Mouse (Mus musculus) limb, embryonic 14.5 days (tissue): ENCODE data around the gene Acrbp. TPM values are rescaled to one million over a fixed set of nuclear protein-coding genes. Genes with fewer than 3 reads are reported as not detected.
"Not testable (repeated sequence)": the region's sequence is repeated elsewhere in the genome, so short reads cannot be mapped to it uniquely, and the experiment has no call there.

Experiments
- ATAC-seq: fragments of 200-750 bp; cut with Nextera tagmentation; 2 replicates; pipeline ENCODE4 v1.8.0; 2017; ENCODE audit warnings: low read depth, moderate number of reproducible peaks, moderate TSS enrichment; ENCODE audit not compliant: low FRiP score
- DNase-seq: peaks from one replicate; pipeline ENCODE4 v3.0.0-alpha.2; 2015; ENCODE audit warnings: low spot score
- H3K27ac ChIP-seq: fragments of 300-500 bp; sonication (generic); replicated peaks from 2 replicates; pipeline ENCODE4 v1.5.1; 2014; ENCODE audit warnings: low read depth, mild to moderate bottlenecking, low read length, moderate library complexity, mixed read lengths
- H3K27me3 ChIP-seq: fragments of 300-500 bp; sonication (generic); 2 replicates; pipeline ENCODE4 v1.6.1; 2014; ENCODE audit warnings: low read length, mixed read lengths; ENCODE audit not compliant: control insufficient read depth, insufficient read depth
- H3K36me3 ChIP-seq: fragments of 300-500 bp; sonication (generic); 2 replicates; pipeline ENCODE4 v1.6.1; 2014; ENCODE audit warnings: mild to moderate bottlenecking, low read length, moderate library complexity, mixed read lengths; ENCODE audit not compliant: control insufficient read depth, insufficient read depth
- H3K4me1 ChIP-seq: fragments of 300-500 bp; sonication (generic); 2 replicates; pipeline ENCODE4 v1.6.1; 2014; ENCODE audit warnings: antibody characterized with exemption, low read length, mixed read lengths; ENCODE audit not compliant: control insufficient read depth, insufficient read depth
- H3K4me2 ChIP-seq: fragments of 300-500 bp; sonication (generic); replicated peaks from 2 replicates; pipeline ENCODE4 v1.6.1; 2014; ENCODE audit warnings: low read depth, mild to moderate bottlenecking, low read length, moderate library complexity; ENCODE audit not compliant: severe bottlenecking
- H3K4me3 ChIP-seq: fragments of 300-500 bp; sonication (generic); replicated peaks from 2 replicates; pipeline ENCODE4 v1.5.1; 2014; ENCODE audit warnings: low read length
- H3K9ac ChIP-seq: fragments of 300-500 bp; sonication (generic); 2 replicates; pipeline ENCODE4 v1.6.1; 2014; ENCODE audit warnings: mild to moderate bottlenecking, low read depth, low read length, moderate library complexity; ENCODE audit not compliant: severe bottlenecking
- H3K9me3 ChIP-seq: fragments of 300-500 bp; sonication (generic); 2 replicates; pipeline ENCODE4 v1.6.1; 2016; ENCODE audit warnings: low read length; ENCODE audit not compliant: control insufficient read depth
- POLR2A ChIP-seq: fragments of 200-500 bp; IDR thresholded peaks from 2 replicates; pipeline ENCODE4 v1.8.0; 2012; ENCODE audit warnings: inconsistent platforms, mild to moderate bottlenecking, moderate library complexity, borderline replicate concordance; ENCODE audit not compliant: insufficient read depth, insufficient read length; ENCODE audit errors: extremely low read depth
- WGBS: fragments of 180-500 bp; shearing (Covaris S2); extraction: QIAGEN DNeasy Blood & Tissue Kit; methylation state at CpG from one replicate; pipeline ENCODE4 v1.1.7; 2014; 5-methylcytosine and 5-hydroxymethylcytosine counted together
- polyA plus RNA-seq, 2 experiments: library from polyadenylated mRNA; depleted of rRNA in 1 of 2; stranded (reverse) in 1 of 2; unstranded in 1 of 2; fragments of >200 nt; fragmentation: Nextera tagmentation in 1 of 2; extraction: Ambion mirVana in 1 of 2; gene quantifications; 2 replicates each; pipeline versions ENCODE4 v1.2.1 to v1.2.3; 2012 to 2014

Acrbp gene
- polyA plus RNA-seq, 2 experiments, result 9.4 to 28.9 TPM

DNA sequence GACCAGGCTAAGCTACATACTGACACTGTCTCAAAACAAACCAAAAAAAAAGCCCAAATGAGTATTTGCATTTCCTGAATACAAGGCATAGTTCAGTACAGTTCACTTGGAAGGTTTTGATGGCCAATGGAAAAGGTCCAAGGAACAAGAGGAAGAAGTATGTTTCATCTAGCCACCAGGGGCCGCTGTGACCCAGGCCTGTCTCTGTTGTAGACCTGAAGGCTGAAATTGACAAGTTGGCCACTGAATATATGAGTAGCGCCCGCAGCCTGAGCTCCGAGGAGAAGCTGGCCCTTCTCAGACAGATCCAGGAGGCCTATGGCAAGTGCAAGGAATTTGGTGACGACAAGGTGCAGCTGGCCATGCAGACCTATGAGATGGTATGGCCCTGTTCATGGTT lies 2.8 kb upstream of the Acrbp start:
- DNase-seq (peak; percentile 90), ATAC-seq (peak; percentile 42; the same call in 1 of the 2 replicates)
- no peak overlapping the region for H3K4me2 ChIP-seq
- H3K9me3 ChIP-seq, result no peaks in the 10 kb centered on the region
- WGBS, result 34% methylated on average over 5 of the region's 5 CpGs
- H3K36me3 ChIP-seq, result peaks cover 84% of the 10 kb centered on the region
- no peaks in the 10 kb centered on the region for H3K27me3 ChIP-seq
- no peak overlapping the region for H3K27ac ChIP-seq
- H3K4me3 ChIP-seq, result no peak overlapping the region
- no peaks in the 10 kb centered on the region for H3K4me1 ChIP-seq
- no peak for TF ChIP-seq POLR2A
- no peak overlapping the region for H3K9ac ChIP-seq

DNA sequence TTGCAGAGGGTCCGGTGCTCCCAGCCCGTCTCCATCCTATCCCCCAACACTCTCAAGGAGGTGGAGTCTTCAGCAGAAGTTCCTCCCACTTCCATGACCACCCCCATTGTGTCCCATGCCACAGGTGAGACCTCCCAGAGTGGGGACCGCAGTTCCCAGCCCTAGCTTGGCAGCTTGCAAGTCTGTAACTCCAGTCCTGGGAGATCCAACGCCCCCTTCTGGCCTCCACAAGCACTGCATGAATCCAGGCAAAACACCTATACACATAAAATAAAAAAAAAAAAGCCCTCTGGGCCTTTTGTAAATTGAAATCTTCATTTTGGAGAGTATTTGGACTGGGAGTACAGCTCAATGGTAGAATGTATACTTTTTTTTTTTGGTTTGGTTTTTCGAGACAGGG lies 1.7 kb downstream of the Acrbp start:
- no peak overlapping the region for H3K27ac ChIP-seq
- H3K27me3 ChIP-seq, result no peaks in the 10 kb centered on the region
- no peak overlapping the region for H3K4me2 ChIP-seq
- H3K4me3 ChIP-seq, result no peak overlapping the region
- WGBS, result 68% methylated on average over 5 of the region's 5 CpGs
- no peak for TF ChIP-seq POLR2A
- DNase-seq (no peak), ATAC-seq (no peak)
- no peak overlapping the region for H3K9ac ChIP-seq
- no peaks in the 10 kb centered on the region for H3K9me3 ChIP-seq
- H3K4me1 ChIP-seq, result no peaks in the 10 kb centered on the region
- H3K36me3 ChIP-seq, result peaks cover 83% of the 10 kb centered on the region

DNA sequence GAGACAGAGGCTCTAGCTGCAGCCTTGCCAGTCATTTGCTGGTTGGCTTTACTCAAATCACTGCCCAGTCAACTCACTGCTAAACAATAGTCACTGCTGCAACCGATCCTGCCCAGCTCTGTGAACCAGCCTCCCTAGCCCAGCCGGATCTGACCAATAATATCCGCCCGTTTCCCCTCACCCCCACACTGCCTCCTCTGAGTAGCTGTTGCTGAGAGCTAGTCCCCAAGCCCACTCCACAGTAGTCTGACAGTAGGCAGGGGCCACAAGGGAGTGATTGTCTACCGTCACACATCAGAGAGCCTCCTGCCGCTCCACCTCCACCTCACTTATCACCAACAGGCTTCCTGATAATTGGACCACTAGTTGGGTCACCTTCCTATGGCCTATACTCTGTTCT lies 12.0 kb downstream of the Acrbp start:
- ATAC-seq (no peak), DNase-seq (no peak)
- WGBS, result 33% methylated on average over 6 of the region's 6 CpGs
- Histone ChIP-seq H3K36me3 (no peaks in the 10 kb centered on the region), H3K27me3 (no peaks in the 10 kb centered on the region), H3K9me3 (no peaks in the 10 kb centered on the region), H3K9ac (0 out of 2 replicates have a peak overlapping the region, but pooled peaks have one; percentile 0), H3K4me2 (no peak overlapping the region), H3K4me1 (no peaks in the 10 kb centered on the region), H3K27ac (no peak overlapping the region), H3K4me3 (no peak overlapping the region)
- TF ChIP-seq POLR2A, result no peak

DNA sequence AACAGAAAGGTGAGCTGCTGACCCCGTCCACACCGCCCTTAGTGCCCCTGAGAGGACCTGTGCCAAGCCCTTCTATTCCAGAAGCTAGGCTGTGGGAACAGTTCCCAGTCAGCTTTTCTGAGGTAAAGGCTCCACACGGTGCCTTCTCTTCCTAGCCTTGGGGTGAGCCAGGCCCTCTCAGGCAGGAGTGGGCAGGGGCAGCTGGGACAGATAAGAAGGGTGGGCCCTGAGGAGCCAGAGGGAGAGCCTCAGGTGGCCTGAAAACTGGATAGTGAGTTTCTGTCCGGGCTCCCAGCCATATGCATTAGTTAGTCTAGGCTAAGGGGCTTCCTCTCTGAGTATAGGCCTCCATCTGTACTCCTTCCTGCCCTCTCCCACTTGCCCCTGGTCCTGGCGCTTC lies 13.0 kb downstream of the Acrbp start:
- Histone ChIP-seq H3K4me3 (no peak overlapping the region), H3K4me1 (no peaks in the 10 kb centered on the region), H3K4me2 (no peak overlapping the region), H3K27ac (no peak overlapping the region), H3K9me3 (no peaks in the 10 kb centered on the region), H3K27me3 (no peaks in the 10 kb centered on the region), H3K36me3 (no peaks in the 10 kb centered on the region), H3K9ac (no peak overlapping the region)
- ATAC-seq (no peak), DNase-seq (no peak)
- 83% methylated on average over 5 of the region's 5 CpGs for WGBS
- TF ChIP-seq POLR2A, result no peak

DNA sequence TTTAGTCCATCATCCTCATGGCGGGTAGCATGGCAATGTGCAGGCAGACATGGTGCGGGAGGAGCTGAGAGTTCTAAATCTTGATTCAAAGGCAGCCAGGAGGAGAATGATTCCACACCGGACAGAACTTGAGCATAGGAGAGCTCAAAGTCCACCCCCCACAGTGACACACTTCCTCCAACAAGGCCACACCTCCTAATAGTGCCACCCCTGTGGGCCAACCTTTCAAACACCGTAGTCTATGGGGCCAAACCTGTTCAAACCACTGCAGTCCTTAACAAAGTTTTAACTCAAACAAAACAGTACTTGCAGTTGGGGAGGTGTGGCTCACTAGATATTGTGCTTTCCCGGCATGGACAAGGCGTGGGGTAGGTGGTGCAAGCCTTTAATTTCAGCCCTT lies 14.4 kb downstream of the Acrbp start:
- no peaks in the 10 kb centered on the region for H3K36me3 ChIP-seq
- no peak for DNase-seq
- no peak overlapping the region for H3K4me3 ChIP-seq
- no peak overlapping the region for H3K4me2 ChIP-seq
- no peak for TF ChIP-seq POLR2A
- 84% methylated on average over 6 of the region's 6 CpGs for WGBS
- no peaks in the 10 kb centered on the region for H3K4me1 ChIP-seq
- H3K27ac ChIP-seq, result no peak overlapping the region
- H3K27me3 ChIP-seq, result no peaks in the 10 kb centered on the region
- no peaks in the 10 kb centered on the region for H3K9me3 ChIP-seq
- no peak for ATAC-seq
- no peak overlapping the region for H3K9ac ChIP-seq

DNA sequence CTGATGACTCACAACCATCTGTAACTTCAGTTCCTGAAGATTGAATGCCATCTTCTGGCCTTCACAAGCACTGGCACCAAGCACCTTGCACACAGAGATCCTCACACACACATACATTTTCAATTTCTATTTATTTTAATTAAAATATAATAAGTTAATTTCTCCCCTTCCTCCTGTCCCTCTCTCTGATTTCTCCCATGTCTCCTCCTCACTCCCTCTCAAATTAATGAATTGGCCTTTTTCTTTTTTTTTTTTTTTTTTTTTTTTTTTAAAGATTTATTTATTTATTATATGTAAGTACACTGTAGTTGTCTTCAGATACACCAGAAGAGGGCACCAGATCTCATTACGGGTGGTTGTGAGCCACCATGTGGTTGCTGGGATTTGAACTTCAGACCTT lies 15.7 kb downstream of the Acrbp start:
- not testable (repeated sequence) for ATAC-seq, H3K36me3 ChIP-seq, H3K27me3 ChIP-seq, H3K9me3 ChIP-seq, H3K4me2 ChIP-seq, DNase-seq, H3K4me3 ChIP-seq, H3K9ac ChIP-seq, H3K4me1 ChIP-seq, H3K27ac ChIP-seq
- no CpG with 5 or more reads among the region's 1 CpGs for WGBS
